Comparison of ENCODE assay signal across 23 mouse cellular contexts in the genomic region with DNA sequence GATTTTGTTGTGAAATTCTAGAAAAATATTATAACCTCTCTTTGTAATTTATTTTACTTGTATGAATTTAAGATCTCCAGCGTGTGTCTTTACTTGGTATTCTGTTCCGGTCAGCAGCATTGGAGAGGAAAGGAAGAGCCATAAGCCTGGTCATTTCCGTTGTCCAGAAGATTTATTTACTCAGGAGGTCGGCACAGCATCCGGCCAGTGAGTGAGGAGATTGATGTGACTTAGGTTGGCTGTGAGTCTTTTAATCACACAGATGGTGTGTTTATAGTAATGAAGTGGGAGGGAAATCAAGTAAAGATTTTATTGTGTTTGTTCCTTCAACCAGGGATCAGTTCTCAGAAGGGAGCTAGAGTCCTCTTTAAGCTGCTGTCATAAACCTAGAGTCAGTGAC.
"Had no signal": no experiment of that assay in that cellular context is flagged by ENCODE, and none has a peak within 500 bp of the region (broad histone marks: within the 10 kb centered on the region; RNA-seq: fewer than 3 reads in every experiment).

No protein-coding gene starts in this region.

- H3K9ac ChIP-seq: limb, embryonic 13.5 days; liver, embryonic 12.5 days; liver, embryonic 15.5 days; lung, embryonic 15.5 days; midbrain, embryonic 12.5 days; midbrain, embryonic 15.5 days; neural tube, embryonic 12.5 days; neural tube, embryonic 15.5 days had no signal

- H3K27ac ChIP-seq: hindbrain, postnatal 0 days; layer of hippocampus, adult 2 months; limb, embryonic 10.5 days; limb, embryonic 13.5 days; liver, embryonic 12.5 days; liver, embryonic 15.5 days; lung, embryonic 15.5 days; macrophage; midbrain, embryonic 12.5 days; midbrain, embryonic 15.5 days; neural tube, embryonic 12.5 days; neural tube, embryonic 15.5 days; stomach, postnatal 0 days had no signal

- ATAC-seq: hindbrain, postnatal 0 days; inflammation-experienced regulatory T-cells, adult 6 months; intestine, embryonic 16.5 days; liver, embryonic 12.5 days; midbrain, embryonic 15.5 days had no signal

- H3K9me3 ChIP-seq: limb, embryonic 10.5 days; limb, embryonic 13.5 days; liver, embryonic 12.5 days; liver, embryonic 15.5 days; lung, embryonic 15.5 days; midbrain, embryonic 12.5 days; midbrain, embryonic 15.5 days; neural tube, embryonic 12.5 days; neural tube, embryonic 15.5 days had no signal

- H3K4me3 ChIP-seq: layer of hippocampus, adult 2 months; limb, embryonic 10.5 days; limb, embryonic 13.5 days; liver, embryonic 12.5 days; liver, embryonic 15.5 days; lung, embryonic 15.5 days; midbrain, embryonic 12.5 days; midbrain, embryonic 15.5 days; neural tube, embryonic 12.5 days; neural tube, embryonic 15.5 days had no signal

- H3K27me3 ChIP-seq: limb, embryonic 13.5 days; liver, embryonic 12.5 days; liver, embryonic 15.5 days; lung, embryonic 15.5 days; midbrain, embryonic 12.5 days; midbrain, embryonic 15.5 days; neural tube, embryonic 12.5 days; neural tube, embryonic 15.5 days had no signal

- H3K4me1 ChIP-seq: limb, embryonic 10.5 days; limb, embryonic 13.5 days; liver, embryonic 12.5 days; liver, embryonic 15.5 days; midbrain, embryonic 12.5 days; midbrain, embryonic 15.5 days; neural tube, embryonic 12.5 days; neural tube, embryonic 15.5 days had no signal

- H3K4me2 ChIP-seq: limb, embryonic 13.5 days; liver, embryonic 12.5 days; liver, embryonic 15.5 days; lung, embryonic 15.5 days; midbrain, embryonic 12.5 days; midbrain, embryonic 15.5 days; neural tube, embryonic 12.5 days; neural tube, embryonic 15.5 days had no signal

- DNase-seq: layer of hippocampus, adult 9-11 months; liver; right cerebral cortex, adult 18-20 months; right cerebral cortex, postnatal 14 days; right cerebral cortex, postnatal 4 days; thymus, adult 2 months; thymus, postnatal 14 days; thymus, postnatal 4 days had no signal
